Mouse (Mus musculus) layer of hippocampus, adult 8-10 months (tissue): ENCODE results near the gene Cd19. TPM values are rescaled to one million over a fixed set of nuclear protein-coding genes. Genes with fewer than 3 reads are reported as not detected.

Experiments used
- DNase-seq, 2 experiments: peaks; one replicate each; pipeline ENCODE4 v3.0.0; 2022; ENCODE audit warnings: low spot score in 2 of 2
- microRNA-seq, 2 experiments: library from miRNA; unstranded; fragments of <30 nt; microRNA quantifications; one replicate each; pipeline ENCODE4 v1.2.0; 2022
- total RNA-seq, 4 experiments: library from RNA; stranded (reverse); gene quantifications; 2 replicates each; pipeline ENCODE4 v1.2.4; 2022

Cd19 gene
- total RNA-seq, 4 experiments from 2014 or later: not detected

DNA sequence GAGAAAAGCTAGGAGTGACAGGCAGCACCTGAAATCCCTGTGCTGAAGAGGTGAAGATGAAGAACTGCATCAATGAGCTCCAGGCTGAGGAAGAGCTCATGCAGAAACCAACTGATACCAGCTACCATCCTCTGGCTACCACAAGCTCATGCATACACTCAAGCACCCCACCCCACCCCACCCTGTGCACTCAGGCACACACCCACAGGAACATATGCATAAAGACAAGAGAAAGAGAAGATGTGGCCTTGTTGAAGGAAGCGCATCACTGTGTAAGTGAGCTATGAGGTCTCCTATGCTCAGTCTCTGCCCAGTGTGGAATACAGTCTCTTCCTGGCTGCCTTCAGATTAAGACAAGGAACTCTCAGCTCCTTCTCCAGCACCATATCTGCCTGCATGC is 26.5 kb downstream of the Cd19 start:
- DNase-seq: no peak

DNA sequence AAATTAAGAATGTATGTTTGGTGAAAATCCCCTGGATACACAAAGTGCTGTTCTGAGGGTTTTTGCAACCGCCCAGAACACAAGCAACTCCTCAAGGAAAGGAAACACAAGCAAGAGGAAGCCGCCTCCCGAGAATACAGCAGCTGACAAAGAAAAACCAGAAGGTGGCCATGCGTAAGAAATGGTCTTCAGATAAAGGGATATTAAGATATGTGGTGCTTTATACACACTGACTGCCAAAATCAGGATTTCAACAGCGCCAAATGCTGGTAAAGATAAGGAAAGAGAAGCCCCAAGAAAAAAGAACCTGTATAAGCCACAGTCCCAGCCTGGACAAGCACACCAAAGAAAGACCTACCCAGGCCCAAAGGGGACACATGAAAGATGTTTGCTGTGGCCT is 31.1 kb downstream of the Cd19 start:
- DNase-seq: no peak

GRCm38 (mm10) chr7:126377278-126378158 is 37.2 kb downstream of the Cd19 start, which contains the start of gene Spns1:
Gene Spns1, minus strand, starts transcription at chr7:126377450.
- peak; percentile 97 to 98 for DNase-seq

DNA sequence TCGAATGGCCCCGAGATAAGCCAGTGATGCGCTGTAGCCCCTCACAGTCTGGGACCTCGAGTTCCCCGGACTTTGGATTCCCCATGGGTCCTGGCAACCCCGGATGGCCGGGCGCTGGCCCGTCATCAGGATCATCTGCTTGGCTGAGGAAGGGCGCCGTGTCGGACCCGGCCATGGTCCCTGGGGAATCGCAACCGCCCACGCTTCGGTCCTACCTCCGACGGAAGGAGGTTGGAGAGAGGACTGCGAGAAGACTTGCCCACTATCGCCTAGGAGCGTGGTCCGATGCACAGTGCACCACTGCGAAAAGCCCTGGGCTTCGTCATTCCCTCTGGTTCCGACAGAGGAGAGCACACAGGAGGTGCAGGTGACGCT is 37.8 kb downstream of the Cd19 start:
- peak in 1 of 2 experiments; percentile 24 for DNase-seq

- DNase-seq: no peak
These were observed 39.7 kb downstream of the Cd19 start for GRCm38 (mm10) chr7:126375012-126375411.

DNA sequence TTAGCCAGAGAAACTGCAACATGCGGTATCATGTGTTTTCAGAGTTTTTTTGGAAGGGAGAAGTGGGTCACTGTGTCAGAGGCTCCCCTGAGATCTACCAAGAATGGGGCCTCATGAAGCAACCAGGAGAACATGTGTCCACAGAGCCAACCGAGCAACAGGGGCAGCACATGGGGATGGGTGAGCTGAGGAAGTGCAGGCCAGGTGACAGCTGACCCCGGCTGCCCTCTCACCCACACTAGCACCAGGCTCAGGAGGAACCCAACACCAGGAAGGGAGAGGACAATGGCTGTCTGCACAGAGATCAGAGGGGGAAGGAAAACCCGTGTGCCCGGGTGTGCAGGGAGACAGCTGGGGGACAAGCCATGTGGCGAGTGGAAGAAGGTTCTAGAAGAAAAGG is 40.2 kb downstream of the Cd19 start:
- DNase-seq: no peak

DNA sequence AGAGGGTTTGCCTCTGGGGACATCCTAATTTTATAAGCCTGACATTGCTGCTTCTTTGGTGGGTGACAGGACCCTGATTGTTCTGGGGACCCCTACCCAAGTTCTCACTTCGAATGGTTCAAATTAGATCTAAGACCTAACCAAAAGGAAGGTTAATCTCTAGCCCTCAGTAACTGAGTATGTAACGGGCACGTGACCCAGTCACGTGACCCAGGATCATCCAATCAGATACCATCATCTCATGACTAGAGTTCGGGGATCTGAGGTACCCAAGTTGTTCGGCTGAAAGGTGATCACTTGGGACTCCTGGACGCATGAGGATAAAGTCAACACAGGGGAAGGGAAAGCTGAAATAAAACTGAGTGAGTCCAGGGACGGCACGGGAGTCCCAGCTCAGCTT is 41.7 kb downstream of the Cd19 start:
- DNase-seq: no peak

GRCm38 (mm10) chr7:126369393-126369792 is 45.3 kb downstream of the Cd19 start, which contains the start of gene Lat:
Gene Lat, minus strand, starts transcription at chr7:126369570.
- DNase-seq: no peak

DNA sequence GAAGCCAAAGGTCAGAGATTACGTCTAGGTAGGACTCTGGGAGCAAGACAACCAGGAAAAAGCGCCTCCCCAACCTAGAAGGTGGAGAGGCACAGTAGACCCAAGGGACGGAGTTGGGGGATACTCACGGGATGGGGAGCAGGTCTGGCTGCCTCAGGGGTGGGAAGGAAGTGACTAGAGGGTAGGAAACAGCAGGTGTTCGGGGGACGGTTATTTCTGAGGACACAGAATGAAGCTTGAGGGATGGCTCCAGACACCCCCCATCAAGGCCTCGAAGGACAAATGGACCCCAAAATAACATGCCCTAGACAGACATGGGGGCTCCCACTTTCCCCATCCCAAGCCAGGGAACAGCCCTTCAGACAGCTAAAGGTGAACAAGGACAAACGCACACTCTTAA is 46.3 kb downstream of the Cd19 start:
- no peak for DNase-seq

GRCm38 (mm10) chr7:126367636-126368035 is 47.1 kb downstream of the Cd19 start:
- DNase-seq: no peak

GRCm38 (mm10) chr7:126363038-126363437 is 51.7 kb downstream of the Cd19 start:
- no peak for DNase-seq

DNA sequence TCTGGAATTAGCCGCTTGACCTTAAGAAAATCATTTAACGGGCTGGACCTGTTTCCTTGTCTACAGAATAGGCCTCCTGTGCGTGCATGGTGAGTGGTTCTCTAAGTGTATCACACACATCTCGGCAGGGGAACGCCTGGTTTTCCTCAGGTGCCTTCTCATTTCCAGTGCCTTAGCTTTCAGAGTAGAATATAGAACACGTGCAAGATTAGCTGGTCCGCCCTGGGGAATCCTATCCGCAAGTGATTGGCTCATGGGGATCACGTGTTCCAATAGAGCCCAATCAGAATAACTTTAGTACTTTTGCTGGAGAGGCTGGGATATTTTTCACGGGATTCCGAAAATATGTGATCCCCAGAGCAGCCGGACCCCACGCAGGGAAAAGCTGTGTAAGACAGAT is 55.6 kb downstream of the Cd19 start:
- no peak for DNase-seq

Small RNAs within 50 kb of the gene (microRNA-seq; reads per million reads assigned to microRNA genes)
- gene Mir7058: 0 reads per million in 2 experiments

Other genes with a start within 250 kb of the Cd19 start
- 10 to 100 TPM; 89.1 to 99.7 (median 96.2) TPM for gene Xpo6, start 214.4 kb downstream of the Cd19 start, total RNA-seq
- 10 to 100 TPM; 56.4 to 75.1 (median 65.6) TPM for gene Sbk1, start 142.3 kb downstream of the Cd19 start, total RNA-seq
- gene Lat, start 45.3 kb downstream of the Cd19 start, total RNA-seq: 1 to 10 TPM in 3 of 4 experiments, under 1 TPM in 1; 0.98 to 2.5 (median 1.7) TPM
- gene Spns1, start 37.4 kb downstream of the Cd19 start, total RNA-seq: 100 to 1,000 TPM in 1 of 4 experiments, 10 to 100 TPM in 3; 84.2 to 104 (median 93.7) TPM
- 1 to 10 TPM; 5.2 to 8.0 (median 6.2) TPM for gene Nfatc2ip, start 18.2 kb downstream of the Cd19 start, total RNA-seq
- gene Rabep2, start 13.9 kb upstream of the Cd19 start, total RNA-seq: 10 to 100 TPM; 15.6 to 22.1 (median 17.1) TPM
- 1 to 10 TPM in 3 of 4 experiments, under 1 TPM in 1; 0.99 to 5.6 (median 1.2) TPM for gene Atp2a1, start 48.2 kb upstream of the Cd19 start, total RNA-seq
- 10 to 100 TPM; 66.0 to 70.3 (median 67.3) TPM for gene Sh2b1, start 60.5 kb upstream of the Cd19 start, total RNA-seq
- 10 to 100 TPM; 68.9 to 84.1 (median 80.1) TPM for gene Tufm, start 72.5 kb upstream of the Cd19 start, total RNA-seq
- gene Atxn2l, start 88.5 kb upstream of the Cd19 start, total RNA-seq: 100 to 1,000 TPM; 113 to 133 (median 125) TPM
- 100 to 1,000 TPM; 166 to 196 (median 174) TPM for gene Eif3c, start 151.5 kb upstream of the Cd19 start, total RNA-seq
- gene Apobr, start 170.1 kb upstream of the Cd19 start, total RNA-seq: 1 to 10 TPM in 2 of 4 experiments, under 1 TPM in 2; 0.41 to 3.3 (median 1.6) TPM
- 10 to 100 TPM; 31.7 to 46.5 (median 42.0) TPM for gene Cln3, start 170.9 kb upstream of the Cd19 start, total RNA-seq
- not detected for gene Il27, start 180.1 kb upstream of the Cd19 start, total RNA-seq
- 10 to 100 TPM; 10.4 to 15.3 (median 13.2) TPM for gene Nupr1, start 216.0 kb upstream of the Cd19 start, total RNA-seq
- gene Sgf29, start 234.4 kb upstream of the Cd19 start, total RNA-seq: 10 to 100 TPM; 21.7 to 34.8 (median 33.7) TPM